Mouse (Mus musculus) B cell, adult 62 days (primary cell): ENCODE results near the gene Acp5. TPM values are rescaled to one million over a fixed set of nuclear protein-coding genes. Genes with fewer than 3 reads are reported as not detected.

Experiments
- total RNA-seq: library from RNA; stranded (reverse); gene quantifications from 4 replicates; pipeline ENCODE4 v1.2.4, GENCODE M21; 2023

Gene Acp5
- 180 to 182 TPM (median 181 TPM) in 4 replicates for total RNA-seq

DNA sequence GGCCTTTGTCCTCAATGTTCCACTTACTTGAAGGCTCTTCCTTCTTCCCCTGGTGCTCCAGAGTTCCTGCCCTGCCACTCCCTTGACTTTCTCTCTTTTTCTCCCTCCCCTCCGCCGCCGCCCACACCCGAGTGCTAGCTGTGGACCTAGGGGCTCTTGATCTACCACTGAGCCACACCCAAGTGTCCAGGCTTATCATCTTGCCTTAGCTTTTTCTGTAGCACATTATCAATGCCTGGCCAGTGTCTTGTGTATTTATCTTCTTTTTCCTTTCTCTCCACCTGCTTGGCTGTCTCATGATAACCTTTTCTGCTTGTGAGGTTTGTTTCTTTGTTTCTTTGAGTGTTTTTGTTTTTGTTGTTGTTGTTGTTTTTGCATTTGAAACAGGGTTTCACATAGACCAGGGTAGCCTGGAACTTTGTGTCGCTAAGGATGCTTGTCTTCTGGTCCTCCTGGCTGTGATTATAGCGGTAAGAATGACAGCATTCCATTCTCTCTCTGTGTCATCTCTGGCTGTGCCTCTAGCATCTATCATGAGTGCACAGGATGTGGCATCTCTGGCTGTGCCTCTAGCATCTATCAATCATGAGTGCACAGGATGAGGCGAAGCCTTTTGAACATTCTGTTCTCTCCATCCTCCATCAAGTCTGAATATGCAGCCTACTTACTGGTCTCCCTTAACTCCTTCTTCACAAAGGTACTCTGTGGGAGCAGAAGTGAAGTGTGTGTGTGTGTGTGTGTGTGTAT lies at the start of gene Acp5:
Gene Acp5 (minus strand): TSS at position 68 of the 747 bp plus-strand sequence.

DNA sequence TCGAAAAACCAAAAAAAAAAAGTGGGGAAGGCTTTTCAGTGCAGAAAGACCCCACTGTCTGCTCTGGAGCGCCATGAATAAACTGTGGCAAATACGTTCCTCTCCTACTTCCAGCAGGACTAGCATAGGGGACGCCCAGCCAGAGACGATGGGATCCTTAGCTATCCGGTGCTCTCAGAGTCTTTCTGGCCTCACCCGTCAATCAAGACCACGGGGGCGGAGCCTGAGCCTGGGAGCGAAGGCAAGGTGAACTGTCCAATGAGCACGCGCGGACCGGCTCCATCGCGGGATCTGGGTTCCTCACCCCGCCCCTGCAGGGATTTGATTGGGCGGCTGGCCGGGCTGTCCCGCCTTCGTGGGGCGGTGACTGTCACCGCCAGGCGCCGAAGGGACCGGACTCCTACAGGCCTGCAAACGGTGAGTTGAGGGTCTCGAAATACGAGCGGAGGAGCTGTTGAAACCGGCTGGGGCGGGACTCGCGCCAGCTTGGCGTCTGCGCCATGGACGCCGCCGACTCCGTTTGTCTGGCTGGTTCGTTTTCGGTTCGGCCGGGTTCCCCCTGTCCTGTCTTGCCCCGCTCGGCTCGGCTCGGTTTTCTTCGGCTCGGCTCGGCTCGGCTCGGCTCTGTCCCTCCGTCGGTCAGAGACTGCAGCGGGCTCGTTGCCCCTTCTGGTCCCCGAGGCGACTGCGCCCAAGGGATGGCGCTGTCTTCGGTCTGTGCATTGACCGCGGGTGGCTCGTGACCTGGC lies 21.2 kb upstream of the Acp5 start, which contains the start of gene Pigyl:
Gene Pigyl (plus strand): TSS at position 350 of the 749 bp plus-strand sequence.

DNA sequence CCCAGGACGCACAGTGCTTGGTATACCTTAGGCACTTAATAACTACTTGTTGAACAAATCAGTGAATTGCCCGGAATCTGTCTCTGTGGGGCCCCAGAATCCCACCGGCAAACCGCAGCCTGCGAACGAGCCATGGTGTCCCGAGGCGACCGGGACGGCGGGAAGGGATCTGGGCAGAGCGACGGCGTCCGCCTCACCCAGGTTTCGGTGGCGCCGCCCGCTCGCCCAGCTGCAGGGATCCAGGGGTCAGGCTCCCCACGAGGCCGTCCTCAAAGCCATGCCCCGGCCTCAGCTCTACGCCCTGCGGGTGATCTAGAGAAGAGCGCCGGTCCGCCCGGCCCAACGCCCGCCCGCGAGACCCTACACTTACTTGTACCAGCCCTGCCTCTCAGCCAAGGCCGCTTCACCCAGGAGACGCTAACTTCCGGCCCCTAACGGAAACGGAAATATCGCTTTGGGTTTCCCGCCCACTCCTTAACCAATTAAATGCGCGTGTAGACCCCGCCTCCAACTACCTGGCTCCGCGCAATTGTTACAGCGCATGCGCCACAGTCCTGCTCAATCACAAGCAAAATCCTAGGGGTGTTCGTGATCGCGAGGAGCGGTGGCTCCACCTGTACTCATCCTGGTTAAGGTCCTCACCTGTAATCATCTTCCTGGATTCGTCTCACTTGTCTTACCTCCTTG lies 18.6 kb downstream of the Acp5 start, which contains the start of gene Elof1:
Gene Elof1 (minus strand): TSS at position 433 of the 687 bp plus-strand sequence.

DNA sequence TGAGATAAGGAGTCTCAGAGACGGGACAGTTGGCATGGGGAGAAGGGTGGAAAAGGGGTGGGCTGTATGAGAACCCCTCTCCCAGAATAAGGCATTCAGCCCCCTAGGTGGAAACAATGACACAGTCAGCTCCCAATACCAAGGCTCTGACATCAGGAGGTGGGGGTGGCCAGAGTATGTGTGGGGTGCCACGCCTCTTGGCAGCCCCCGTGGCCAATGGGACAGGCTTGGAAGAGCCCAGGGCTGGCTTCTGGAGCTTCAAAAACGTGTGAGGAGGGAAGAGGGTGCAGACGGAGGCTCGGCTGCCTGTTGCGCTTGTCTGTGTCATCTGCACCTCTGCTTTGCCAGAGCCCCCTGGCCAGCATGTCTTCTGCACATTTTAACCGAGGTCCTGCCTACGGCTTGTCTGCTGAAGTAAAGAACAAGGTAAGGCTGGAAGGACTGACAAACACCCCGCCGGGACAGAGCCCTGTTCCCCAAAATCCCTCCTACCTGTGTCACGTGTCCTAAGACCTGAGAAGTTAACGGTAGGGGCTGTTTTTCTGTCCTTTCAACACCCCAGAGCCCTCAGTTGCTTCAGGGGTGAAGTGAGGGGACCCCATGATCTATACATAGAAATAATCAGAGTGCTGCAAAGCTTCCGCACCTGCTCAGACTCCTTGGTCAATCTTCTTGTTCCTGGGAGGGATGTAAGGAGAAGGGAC lies 36.4 kb downstream of the Acp5 start, which contains the start of gene Cnn1:
Gene Cnn1 (plus strand): TSS at position 224 of the 704 bp plus-strand sequence.

DNA sequence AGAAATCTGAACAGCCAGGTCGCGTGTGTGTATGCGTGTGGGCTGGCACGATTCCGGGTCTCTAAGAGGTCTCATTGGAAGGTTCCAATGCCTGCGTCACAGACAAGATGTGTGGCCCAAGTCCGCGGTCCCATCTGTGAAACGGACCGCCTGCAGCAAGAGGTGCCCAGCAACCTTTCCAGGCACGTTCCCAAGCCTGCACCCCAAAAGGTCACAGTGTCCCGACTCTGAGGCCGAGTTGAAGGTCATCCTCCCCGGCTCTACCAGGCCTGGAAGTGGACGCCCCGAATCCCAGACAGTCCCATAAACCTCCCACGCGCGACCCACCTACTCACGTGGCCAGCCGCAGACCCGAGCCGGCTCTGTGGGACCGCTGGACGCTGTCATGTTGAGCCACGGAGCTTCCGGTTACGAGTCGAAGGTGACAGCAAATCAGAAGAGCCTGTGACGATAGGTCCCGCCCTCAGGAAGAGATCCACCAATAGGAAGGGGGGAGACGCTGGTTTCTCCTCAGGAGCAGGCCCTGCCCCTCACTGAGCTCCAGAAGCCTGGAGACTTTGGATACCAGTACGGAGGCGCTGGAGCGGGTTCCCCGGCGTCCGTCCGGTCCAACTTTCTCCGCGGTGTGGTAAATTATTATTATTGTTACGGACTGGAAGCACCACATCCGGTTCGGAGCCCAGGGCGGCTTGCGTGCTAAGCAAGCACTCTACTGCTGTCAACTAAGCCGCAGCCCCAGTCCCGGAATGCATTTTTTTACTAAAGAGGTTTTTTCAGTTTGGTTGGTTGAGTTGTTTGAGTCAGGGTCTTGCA lies 50.3 kb downstream of the Acp5 start, which contains the start of gene Ecsit:
Gene Ecsit (minus strand): TSS at position 417 of the 813 bp plus-strand sequence.

Other genes with a start within 250 kb of the Acp5 start
- gene Rab3d, start 217.5 kb downstream of the Acp5 start, total RNA-seq, result 3.3 to 5.5 TPM (median 3.6 TPM) in 4 replicates
- 0.89 TPM in 1 of 4 replicates, not detected in the others for gene Ccdc159, start 208.2 kb downstream of the Acp5 start, total RNA-seq
- 0.95 to 1.5 TPM in 2 of 4 replicates, not detected in the others for gene Tmem205, start 208.2 kb downstream of the Acp5 start, total RNA-seq
- gene Plppr2, start 198.7 kb downstream of the Acp5 start, total RNA-seq, result 1.3 to 1.4 TPM (median 1.3 TPM) in 4 replicates
- gene Swsap1, start 180.0 kb downstream of the Acp5 start, total RNA-seq, result 7.7 to 11.2 TPM (median 9.9 TPM) in 4 replicates
- not detected in 4 replicates for gene Epor, start 172.2 kb downstream of the Acp5 start, total RNA-seq
- not detected in 4 replicates for gene Rgl3, start 146.3 kb downstream of the Acp5 start, total RNA-seq
- gene Ccdc151, start 133.1 kb downstream of the Acp5 start, total RNA-seq, result not detected in 4 replicates
- 64.4 to 73.1 TPM (median 72.2 TPM) in 4 replicates for gene Prkcsh, start 132.9 kb downstream of the Acp5 start, total RNA-seq
- not detected in 4 replicates for gene Elavl3, start 83.7 kb downstream of the Acp5 start, total RNA-seq
- gene Gm49318, start 64.5 kb downstream of the Acp5 start, total RNA-seq, result not detected in 4 replicates
- gene Zfp653, start 64.3 kb downstream of the Acp5 start, total RNA-seq, result 28.4 to 35.4 TPM (median 33.4 TPM) in 4 replicates
- 17.8 to 24.6 TPM (median 20.1 TPM) in 4 replicates for gene Ecsit, start 50.3 kb downstream of the Acp5 start, total RNA-seq
- gene Cnn1, start 36.5 kb downstream of the Acp5 start, total RNA-seq, result not detected in 4 replicates
- 32.6 to 40.3 TPM (median 38.1 TPM) in 4 replicates for gene Elof1, start 18.5 kb downstream of the Acp5 start, total RNA-seq
- 9.4 to 13.4 TPM (median 12.8 TPM) in 4 replicates for gene Pigyl, start 21.1 kb upstream of the Acp5 start, total RNA-seq
- gene Zfp872, start 52.4 kb upstream of the Acp5 start, total RNA-seq, result not detected in 4 replicates
- 30.0 to 35.4 TPM (median 32.2 TPM) in 4 replicates for gene Zfp809, start 90.0 kb upstream of the Acp5 start, total RNA-seq
- 2.0 to 3.0 TPM (median 2.6 TPM) in 4 replicates for gene Zfp599, start 124.2 kb upstream of the Acp5 start, total RNA-seq
- gene Zfp810, start 171.9 kb upstream of the Acp5 start, total RNA-seq, result 14.5 to 15.2 TPM (median 14.8 TPM) in 4 replicates